Mouse (Mus musculus) midbrain, embryonic 15.5 days (tissue): ENCODE data around the gene Stard13. TPM values are rescaled to one million over a fixed set of nuclear protein-coding genes. Genes with fewer than 3 reads are reported as not detected.

Source experiments
- ATAC-seq: fragments of 200-750 bp; cut with Nextera tagmentation; replicated peaks from 2 replicates; pipeline ENCODE4 v1.8.0; 2017; ENCODE audit warnings: moderate TSS enrichment
- H3K27ac ChIP-seq: fragments of 300-500 bp; sonication (generic); 2 replicates; pipeline ENCODE4 v1.5.1; 2015; ENCODE audit warnings: mild to moderate bottlenecking, inconsistent platforms
- H3K27me3 ChIP-seq: fragments of 300-500 bp; sonication (generic); replicated peaks from 2 replicates; pipeline ENCODE4 v1.6.1; 2015; ENCODE audit warnings: inconsistent platforms
- H3K36me3 ChIP-seq: fragments of 300-500 bp; sonication (generic); replicated peaks from 2 replicates; pipeline ENCODE4 v1.6.1; 2015; ENCODE audit warnings: inconsistent platforms
- H3K4me1 ChIP-seq: fragments of 300-500 bp; sonication (generic); 2 replicates; pipeline ENCODE4 v1.6.1; 2015; ENCODE audit warnings: inconsistent platforms
- H3K4me2 ChIP-seq: fragments of 300-500 bp; sonication (generic); 2 replicates; pipeline ENCODE4 v1.6.1; 2015; ENCODE audit warnings: inconsistent platforms, mild to moderate bottlenecking, moderate library complexity
- H3K4me3 ChIP-seq: fragments of 300-500 bp; sonication (generic); 2 replicates; pipeline ENCODE4 v1.5.1; 2015; ENCODE audit warnings: mild to moderate bottlenecking, inconsistent platforms
- H3K9ac ChIP-seq: fragments of 300-500 bp; sonication (generic); 2 replicates; pipeline ENCODE4 v1.6.1; 2015; ENCODE audit warnings: mild to moderate bottlenecking, inconsistent platforms
- H3K9me3 ChIP-seq: fragments of 300-500 bp; sonication (generic); 2 replicates; pipeline ENCODE4 v1.6.1; 2016; ENCODE audit warnings: inconsistent platforms
- WGBS: fragments of 180-500 bp; shearing (Covaris S2); methylation state at CpG from one replicate; pipeline ENCODE4 v1.1.7; 2015; ENCODE audit warnings: mixed read lengths; 5-methylcytosine and 5-hydroxymethylcytosine counted together
- polyA plus RNA-seq: library from polyadenylated mRNA; unstranded; fragments of >200 nt; fragmentation: Nextera tagmentation; extraction: Ambion mirVana; gene quantifications from 2 replicates; pipeline ENCODE4 v1.2.1, GENCODE M21; 2015

Stard13 gene
- 3.5 and 4.0 TPM in 2 replicates for polyA plus RNA-seq

- under 1% methylated on average over 49 of the region's 49 CpGs for WGBS
- ATAC-seq, result peak; percentile 81
- Histone ChIP-seq H3K36me3 (no peaks in the 10 kb centered on the region), H3K27ac (no peak within 1 kb of the TSS), H3K4me1 (peaks cover 13% of the 10 kb centered on the region), H3K4me3 (peak within 1 kb of the TSS; percentile 48), H3K9me3 (no peaks in the 10 kb centered on the region), H3K9ac (peak within 1 kb of the TSS; percentile 45), H3K27me3 (0 out of 2 replicates have a peak, but pooled peaks cover 4% of the 10 kb centered on the region), H3K4me2 (peak within 1 kb of the TSS; percentile 89)
Measured at GRCm38 (mm10) chr5:151233400-151234031, at the start of gene Stard13. Gene Stard13 (minus strand): TSS chr5:151233836.

GRCm38 (mm10) chr5:151279531-151279930, 45.9 kb upstream of the Stard13 start:
- ATAC-seq, result no peak
- no peaks in the 10 kb centered on the region for H3K36me3 ChIP-seq
- H3K27me3 ChIP-seq, result no peaks in the 10 kb centered on the region
- H3K4me3 ChIP-seq, result no peak overlapping the region
- H3K9me3 ChIP-seq, result no peaks in the 10 kb centered on the region
- 87% methylated on average over 7 of the region's 7 CpGs for WGBS
- no peak overlapping the region for H3K27ac ChIP-seq
- no peaks in the 10 kb centered on the region for H3K4me1 ChIP-seq
- H3K9ac ChIP-seq, result no peak overlapping the region
- no peak overlapping the region for H3K4me2 ChIP-seq

GRCm38 (mm10) chr5:151277927-151278326, 44.3 kb upstream of the Stard13 start:
- Histone ChIP-seq H3K27ac (no peak overlapping the region), H3K36me3 (no peaks in the 10 kb centered on the region), H3K4me2 (no peak overlapping the region), H3K4me3 (no peak overlapping the region), H3K9me3 (no peaks in the 10 kb centered on the region), H3K9ac (no peak overlapping the region), H3K27me3 (no peaks in the 10 kb centered on the region), H3K4me1 (no peaks in the 10 kb centered on the region)
- no peak for ATAC-seq
- WGBS, result 93% methylated on average over 6 of the region's 6 CpGs

DNA sequence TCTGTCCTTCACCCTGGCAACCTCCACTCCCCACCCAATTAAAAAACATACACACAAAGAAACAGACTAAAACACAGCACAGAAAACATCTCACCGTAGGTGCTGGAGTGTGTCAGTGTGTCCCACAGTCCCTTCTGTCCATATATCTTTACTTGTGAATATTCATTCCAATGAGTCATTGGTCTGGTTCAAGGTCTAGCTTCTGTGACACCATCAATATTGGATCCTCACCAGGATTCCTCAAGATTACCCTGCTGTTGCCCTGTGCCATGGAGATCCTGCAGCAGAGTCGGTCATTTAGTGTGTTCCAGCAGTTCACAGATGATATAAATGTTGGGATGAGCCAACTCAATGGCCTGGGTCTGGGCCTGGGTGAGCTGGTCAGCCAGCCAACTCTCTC, 42.4 kb upstream of the Stard13 start:
- no peak overlapping the region for H3K9ac ChIP-seq
- no peak overlapping the region for H3K4me2 ChIP-seq
- no peaks in the 10 kb centered on the region for H3K9me3 ChIP-seq
- no peak overlapping the region for H3K27ac ChIP-seq
- H3K27me3 ChIP-seq, result no peaks in the 10 kb centered on the region
- WGBS, result 95% methylated on average over 2 of the region's 2 CpGs
- H3K4me1 ChIP-seq, result no peaks in the 10 kb centered on the region
- no peak for ATAC-seq
- H3K36me3 ChIP-seq, result no peaks in the 10 kb centered on the region
- no peak overlapping the region for H3K4me3 ChIP-seq

DNA sequence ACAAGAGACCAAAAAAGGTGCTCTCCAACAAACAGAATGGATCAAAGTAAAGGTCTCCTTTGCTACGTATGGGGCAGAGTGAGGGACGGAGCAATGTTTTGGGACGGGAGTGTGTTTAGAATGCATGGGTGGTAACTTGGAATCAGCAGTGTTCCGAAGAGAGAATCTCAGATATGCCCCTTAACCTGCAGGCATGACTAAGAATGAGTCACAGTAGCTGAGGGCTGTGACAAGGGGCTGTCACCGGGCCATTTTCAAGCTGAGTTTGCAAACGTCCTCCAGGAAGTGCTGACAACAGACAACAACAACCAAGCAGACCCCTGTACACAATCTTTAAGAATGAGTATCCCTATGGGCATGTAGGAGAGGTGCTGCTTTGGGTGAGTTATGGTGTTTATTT, 40.6 kb upstream of the Stard13 start:
- WGBS, result 82% methylated on average over 6 of the region's 6 CpGs
- Histone ChIP-seq H3K9me3 (no peaks in the 10 kb centered on the region), H3K27me3 (no peaks in the 10 kb centered on the region), H3K4me2 (no peak overlapping the region), H3K9ac (no peak overlapping the region), H3K36me3 (no peaks in the 10 kb centered on the region), H3K4me3 (no peak overlapping the region), H3K27ac (no peak overlapping the region), H3K4me1 (no peaks in the 10 kb centered on the region)
- no peak for ATAC-seq

DNA sequence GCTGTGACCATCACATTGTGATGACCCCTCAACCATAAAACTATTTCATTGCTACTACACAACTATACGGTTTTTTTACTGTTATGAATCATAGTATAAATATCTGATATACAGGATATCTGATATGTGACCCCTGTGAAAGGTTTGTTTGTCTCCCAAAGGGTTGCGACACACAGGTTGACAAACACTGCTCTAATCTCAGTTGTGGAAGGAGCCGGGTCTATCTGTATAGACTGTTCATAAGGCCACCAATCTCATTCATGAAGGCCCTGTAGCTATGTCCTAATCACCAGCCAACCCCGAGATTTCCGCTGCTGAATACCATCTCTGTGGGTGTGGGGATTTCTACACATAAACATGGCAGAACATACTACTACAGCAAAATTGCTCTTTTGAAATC, 37.2 kb upstream of the Stard13 start:
- Histone ChIP-seq H3K4me3 (no peak overlapping the region), H3K9me3 (no peaks in the 10 kb centered on the region), H3K27ac (no peak overlapping the region), H3K9ac (no peak overlapping the region), H3K36me3 (no peaks in the 10 kb centered on the region), H3K4me2 (no peak overlapping the region), H3K27me3 (no peaks in the 10 kb centered on the region), H3K4me1 (no peaks in the 10 kb centered on the region)
- ATAC-seq, result no peak
- WGBS, result 92% methylated on average over 5 of the region's 5 CpGs

DNA sequence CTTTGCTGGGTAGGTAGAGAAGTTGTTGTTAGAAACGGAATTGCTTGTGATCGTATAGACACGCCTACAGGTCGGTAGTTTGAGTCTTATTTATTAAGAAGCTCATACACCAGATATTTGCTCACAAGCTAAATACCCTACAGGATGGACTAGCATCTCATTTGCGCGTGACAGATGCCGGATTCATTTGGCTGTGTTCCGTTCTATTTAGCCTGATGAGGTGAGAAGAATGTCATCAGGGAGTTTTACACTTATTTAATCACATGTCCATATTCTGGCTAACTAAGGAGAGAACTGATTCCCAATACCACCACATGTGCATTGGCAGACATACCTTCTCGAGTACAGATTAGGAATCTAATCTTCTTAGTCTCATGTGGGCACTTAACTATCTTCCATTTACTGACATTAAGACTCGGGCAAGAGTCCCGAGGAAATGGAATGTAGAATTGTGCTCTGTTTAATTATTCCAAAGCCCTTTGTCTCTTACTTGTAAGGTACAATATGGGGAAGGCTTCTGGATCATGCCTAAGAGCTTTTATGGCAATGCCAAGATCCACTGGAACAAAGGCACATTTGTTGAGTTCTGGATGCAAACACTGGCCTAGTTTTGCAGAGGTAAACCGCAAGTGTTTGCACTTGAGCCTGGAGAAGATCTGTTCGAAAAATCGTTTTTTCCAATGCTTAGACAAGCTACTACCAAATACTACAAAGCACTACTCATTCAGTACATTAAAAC, 33.4 kb upstream of the Stard13 start:
- 75% methylated on average over 14 of the region's 14 CpGs for WGBS
- Histone ChIP-seq H3K36me3 (no peaks in the 10 kb centered on the region), H3K4me3 (no peak overlapping the region), H3K4me1 (no peaks in the 10 kb centered on the region), H3K9ac (no peak overlapping the region), H3K27ac (no peak overlapping the region), H3K27me3 (no peaks in the 10 kb centered on the region), H3K4me2 (no peak overlapping the region), H3K9me3 (no peaks in the 10 kb centered on the region)
- ATAC-seq, result no peak

GRCm38 (mm10) chr5:151261558-151261957, 27.9 kb upstream of the Stard13 start:
- ATAC-seq, result no peak
- H3K4me2 ChIP-seq, result no peak overlapping the region
- H3K27me3 ChIP-seq, result no peaks in the 10 kb centered on the region
- no peak overlapping the region for H3K9ac ChIP-seq
- H3K27ac ChIP-seq, result no peak overlapping the region
- no peak overlapping the region for H3K4me3 ChIP-seq
- H3K9me3 ChIP-seq, result no peaks in the 10 kb centered on the region
- 76% methylated on average over 2 of the region's 2 CpGs for WGBS
- no peaks in the 10 kb centered on the region for H3K4me1 ChIP-seq
- no peaks in the 10 kb centered on the region for H3K36me3 ChIP-seq

- no peak for ATAC-seq
- H3K4me2 ChIP-seq, result peak overlapping the region; percentile 18; the same call in 1 of the 2 replicates
- H3K9me3 ChIP-seq, result no peaks in the 10 kb centered on the region
- no peaks in the 10 kb centered on the region for H3K27me3 ChIP-seq
- H3K36me3 ChIP-seq, result no peaks in the 10 kb centered on the region
- no peaks in the 10 kb centered on the region for H3K4me1 ChIP-seq
- H3K9ac ChIP-seq, result no peak overlapping the region
- no peak overlapping the region for H3K27ac ChIP-seq
- 60% methylated on average over 8 of the region's 8 CpGs for WGBS
- no peak overlapping the region for H3K4me3 ChIP-seq
Measured at GRCm38 (mm10) chr5:151252213-151252612, 18.6 kb upstream of the Stard13 start.

- H3K27ac ChIP-seq, result no peak overlapping the region
- H3K27me3 ChIP-seq, result no peaks in the 10 kb centered on the region
- ATAC-seq, result no peak
- H3K9ac ChIP-seq, result no peak overlapping the region
- H3K4me1 ChIP-seq, result no peaks in the 10 kb centered on the region
- H3K9me3 ChIP-seq, result no peaks in the 10 kb centered on the region
- H3K36me3 ChIP-seq, result no peaks in the 10 kb centered on the region
- no peak overlapping the region for H3K4me2 ChIP-seq
- H3K4me3 ChIP-seq, result no peak overlapping the region
- 95% methylated on average over 8 of the region's 8 CpGs for WGBS
Measured at GRCm38 (mm10) chr5:151251656-151252055, 18.0 kb upstream of the Stard13 start.

- no peak for ATAC-seq
- Histone ChIP-seq H3K9me3 (no peaks in the 10 kb centered on the region), H3K27ac (no peak overlapping the region), H3K4me2 (no peak overlapping the region), H3K36me3 (no peaks in the 10 kb centered on the region), H3K9ac (no peak overlapping the region), H3K4me1 (no peaks in the 10 kb centered on the region), H3K4me3 (no peak overlapping the region), H3K27me3 (no peaks in the 10 kb centered on the region)
- 75% methylated on average over 10 of the region's 10 CpGs for WGBS
Measured at GRCm38 (mm10) chr5:151248671-151249620, 15.3 kb upstream of the Stard13 start.

DNA sequence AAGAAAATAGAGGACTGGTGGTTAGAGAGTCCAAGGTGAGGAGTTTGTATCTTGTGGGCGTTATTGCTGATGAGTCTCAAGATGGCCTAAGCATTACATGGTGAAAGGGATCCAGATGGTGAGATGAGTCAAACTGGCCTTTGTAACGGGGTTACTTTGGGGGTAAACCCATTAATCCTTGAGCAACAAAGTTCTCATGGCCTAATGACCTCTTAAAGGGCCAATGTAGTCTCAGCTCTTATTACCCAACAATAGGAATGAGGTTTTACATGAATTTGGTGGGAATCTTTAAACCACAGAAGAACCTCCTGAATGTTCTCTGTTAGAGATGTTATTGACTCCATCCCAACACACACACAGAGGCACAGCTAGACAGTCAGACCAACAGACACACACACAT, 14.4 kb upstream of the Stard13 start:
- ATAC-seq, result no peak
- no peak overlapping the region for H3K4me2 ChIP-seq
- 69% methylated on average over 2 of the region's 2 CpGs for WGBS
- no peak overlapping the region for H3K27ac ChIP-seq
- no peaks in the 10 kb centered on the region for H3K27me3 ChIP-seq
- H3K4me3 ChIP-seq, result no peak overlapping the region
- H3K9ac ChIP-seq, result no peak overlapping the region
- H3K4me1 ChIP-seq, result no peaks in the 10 kb centered on the region
- H3K36me3 ChIP-seq, result no peaks in the 10 kb centered on the region
- no peaks in the 10 kb centered on the region for H3K9me3 ChIP-seq
